Mouse (Mus musculus): ENCODE results near the gene Vmn1r221. TPM values are rescaled to one million over a fixed set of nuclear protein-coding genes. Genes with fewer than 3 reads are reported as not detected.
"Not testable (repeated sequence)": the region's sequence is repeated elsewhere in the genome, so short reads cannot be mapped to it uniquely, and the experiment has no call there.

The Vmn1r221 gene
- polyA plus RNA-seq (2012; rRNA removed), result not detected in 2 replicates

- H3K4me3 ChIP-seq (ENCODE audit: insufficient read depth, low read depth, low read length), result not testable (repeated sequence)
Measured at GRCm38 (mm10) chr13:23213827-23214226, at the start of gene Vmn1r221. Gene Vmn1r221 (plus strand): TSS chr13:23214127.

GRCm38 (mm10) chr13:23166471-23166870, 47.5 kb upstream of the Vmn1r221 start:
- not testable (repeated sequence) for H3K27me3 ChIP-seq (replicated peaks; ENCODE audit: control insufficient read depth, insufficient read depth, low read length); H3K4me1 ChIP-seq (ENCODE audit: control insufficient read depth, insufficient read depth, low read length); DNase-seq; H3K4me3 ChIP-seq (ENCODE audit: insufficient read depth, low read depth, low read length); H3K27ac ChIP-seq (ENCODE audit: insufficient read depth, low read depth, low read length); H3K36me3 ChIP-seq (ENCODE audit: control insufficient read depth, insufficient read depth, low read length)
- WGBS, result 81% methylated on average over 4 of the region's 4 CpGs

More at GRCm38 (mm10) chr13:23213827-23214226, at the start of gene Vmn1r221:
- DNase-seq; H3K36me3 ChIP-seq (ENCODE audit: control insufficient read depth, insufficient read depth, low read length); H3K27me3 ChIP-seq (replicated peaks; ENCODE audit: control insufficient read depth, insufficient read depth, low read length); H3K27ac ChIP-seq (ENCODE audit: insufficient read depth, low read depth, low read length); H3K4me1 ChIP-seq (ENCODE audit: control insufficient read depth, insufficient read depth, low read length): not testable (repeated sequence)
- 70% methylated on average over 2 of the region's 2 CpGs for WGBS

- Histone ChIP-seq H3K27me3 (replicated peaks; ENCODE audit: control insufficient read depth, insufficient read depth, low read length) (no peaks in the 10 kb centered on the region), H3K4me3 (ENCODE audit: insufficient read depth, low read depth, low read length) (no peak within 1 kb of the TSS), H3K4me1 (ENCODE audit: control insufficient read depth, insufficient read depth, low read length) (no peaks in the 10 kb centered on the region), H3K36me3 (ENCODE audit: control insufficient read depth, insufficient read depth, low read length) (no peaks in the 10 kb centered on the region), H3K27ac (ENCODE audit: insufficient read depth, low read depth, low read length) (no peak within 1 kb of the TSS)
- TF ChIP-seq CTCF (conservative IDR thresholded peaks at IDR 0.05; ENCODE audit: insufficient read depth, insufficient read length, low read depth, low read length) (no peak), POLR2A (IDR thresholded peaks at IDR 0.05; ENCODE audit: low read depth, low read length) (no peak)
- DNase-seq, result no peak
- 84% methylated on average over 2 of the region's 2 CpGs for WGBS
Measured at GRCm38 (mm10) chr13:23187875-23188274, 26.1 kb upstream of the Vmn1r221 start, which contains the start of gene Vmn1r220. Gene Vmn1r220 (minus strand): TSS chr13:23187975.

GRCm38 (mm10) chr13:23203885-23204284, 10.0 kb upstream of the Vmn1r221 start:
- DNase-seq; H3K4me3 ChIP-seq (ENCODE audit: insufficient read depth, low read depth, low read length); H3K27ac ChIP-seq (ENCODE audit: insufficient read depth, low read depth, low read length); H3K36me3 ChIP-seq (ENCODE audit: control insufficient read depth, insufficient read depth, low read length); H3K27me3 ChIP-seq (replicated peaks; ENCODE audit: control insufficient read depth, insufficient read depth, low read length); H3K4me1 ChIP-seq (ENCODE audit: control insufficient read depth, insufficient read depth, low read length): not testable (repeated sequence)
- 65% methylated on average over 1 of the region's 1 CpGs for WGBS

- H3K27me3 ChIP-seq (replicated peaks; ENCODE audit: control insufficient read depth, insufficient read depth, low read length); H3K27ac ChIP-seq (ENCODE audit: insufficient read depth, low read depth, low read length); H3K4me1 ChIP-seq (ENCODE audit: control insufficient read depth, insufficient read depth, low read length); DNase-seq; H3K4me3 ChIP-seq (ENCODE audit: insufficient read depth, low read depth, low read length); H3K36me3 ChIP-seq (ENCODE audit: control insufficient read depth, insufficient read depth, low read length): not testable (repeated sequence)
Measured at GRCm38 (mm10) chr13:23235847-23236246, 21.9 kb downstream of the Vmn1r221 start, which contains the start of gene Vmn1r222. Gene Vmn1r222 (minus strand): TSS chr13:23235947.

GRCm38 (mm10) chr13:23246834-23247233, 32.9 kb downstream of the Vmn1r221 start, which contains the start of gene Vmn1r223:
Gene Vmn1r223 (plus strand): TSS chr13:23247134.
- DNase-seq; H3K4me1 ChIP-seq (ENCODE audit: control insufficient read depth, insufficient read depth, low read length); H3K27ac ChIP-seq (ENCODE audit: insufficient read depth, low read depth, low read length); H3K27me3 ChIP-seq (replicated peaks; ENCODE audit: control insufficient read depth, insufficient read depth, low read length); H3K4me3 ChIP-seq (ENCODE audit: insufficient read depth, low read depth, low read length); H3K36me3 ChIP-seq (ENCODE audit: control insufficient read depth, insufficient read depth, low read length): not testable (repeated sequence)
- 61% methylated on average over 1 of the region's 1 CpGs for WGBS

- H3K4me1 ChIP-seq (ENCODE audit: control insufficient read depth, insufficient read depth, low read length), result no peaks in the 10 kb centered on the region
- 89% methylated on average over 2 of the region's 2 CpGs for WGBS
- no peak for DNase-seq
- no peaks in the 10 kb centered on the region for H3K36me3 ChIP-seq (ENCODE audit: control insufficient read depth, insufficient read depth, low read length)
- TF ChIP-seq CTCF (conservative IDR thresholded peaks at IDR 0.05; ENCODE audit: insufficient read depth, insufficient read length, low read depth, low read length) (no peak), POLR2A (IDR thresholded peaks at IDR 0.05; ENCODE audit: low read depth, low read length) (no peak)
- no peak overlapping the region for H3K27ac ChIP-seq (ENCODE audit: insufficient read depth, low read depth, low read length)
- H3K4me3 ChIP-seq (ENCODE audit: insufficient read depth, low read depth, low read length), result no peak overlapping the region
- H3K27me3 ChIP-seq (replicated peaks; ENCODE audit: control insufficient read depth, insufficient read depth, low read length), result no peaks in the 10 kb centered on the region
Measured at GRCm38 (mm10) chr13:23258546-23259048, 44.7 kb downstream of the Vmn1r221 start.

GRCm38 (mm10) chr13:23268606-23269005, 54.7 kb downstream of the Vmn1r221 start:
- H3K4me1 ChIP-seq (ENCODE audit: control insufficient read depth, insufficient read depth, low read length); H3K27ac ChIP-seq (ENCODE audit: insufficient read depth, low read depth, low read length); H3K27me3 ChIP-seq (replicated peaks; ENCODE audit: control insufficient read depth, insufficient read depth, low read length); H3K36me3 ChIP-seq (ENCODE audit: control insufficient read depth, insufficient read depth, low read length); H3K4me3 ChIP-seq (ENCODE audit: insufficient read depth, low read depth, low read length); DNase-seq: not testable (repeated sequence)
- 72% methylated on average over 3 of the region's 3 CpGs for WGBS

GRCm38 (mm10) chr13:23269127-23269526, 55.2 kb downstream of the Vmn1r221 start:
- not testable (repeated sequence) for H3K27ac ChIP-seq (ENCODE audit: insufficient read depth, low read depth, low read length); H3K36me3 ChIP-seq (ENCODE audit: control insufficient read depth, insufficient read depth, low read length); DNase-seq; H3K27me3 ChIP-seq (replicated peaks; ENCODE audit: control insufficient read depth, insufficient read depth, low read length); H3K4me3 ChIP-seq (ENCODE audit: insufficient read depth, low read depth, low read length); H3K4me1 ChIP-seq (ENCODE audit: control insufficient read depth, insufficient read depth, low read length)
- WGBS, result 42% methylated on average over 4 of the region's 4 CpGs
